Mouse (Mus musculus) hindbrain, embryonic 13.5 days (tissue): Measurements from ENCODE around the gene Kiss1. TPM values are rescaled to one million over a fixed set of nuclear protein-coding genes. Genes with fewer than 3 reads are reported as not detected.
A peak's percentile ranks its signal among the peaks of the same experiment; 100 is the strongest.

ENCODE experiments used
- ATAC-seq: fragments of 200-750 bp; cut with Nextera tagmentation; 2 replicates; pipeline ENCODE4 v1.8.0; 2017; ENCODE audit warnings: moderate TSS enrichment; ENCODE audit not compliant: low FRiP score
- H3K27ac ChIP-seq: fragments of 300-500 bp; sonication (generic); 2 replicates; pipeline ENCODE4 v1.5.1; 2015; ENCODE audit warnings: inconsistent platforms, mild to moderate bottlenecking, moderate library complexity
- H3K27me3 ChIP-seq: fragments of 300-500 bp; sonication (generic); 2 replicates; pipeline ENCODE4 v1.6.1; 2015; ENCODE audit warnings: mild to moderate bottlenecking, inconsistent platforms
- H3K36me3 ChIP-seq: fragments of 300-500 bp; sonication (generic); 2 replicates; pipeline ENCODE4 v1.6.1; 2015; ENCODE audit warnings: mild to moderate bottlenecking, inconsistent platforms
- H3K4me1 ChIP-seq: fragments of 300-500 bp; sonication (generic); replicated peaks from 2 replicates; pipeline ENCODE4 v1.6.1; 2015; ENCODE audit warnings: inconsistent platforms
- H3K4me2 ChIP-seq: fragments of 300-500 bp; sonication (generic); 2 replicates; pipeline ENCODE4 v1.6.1; 2015; ENCODE audit warnings: inconsistent platforms, mild to moderate bottlenecking, moderate library complexity
- H3K4me3 ChIP-seq: fragments of 300-500 bp; sonication (generic); 2 replicates; pipeline ENCODE4 v1.5.1; 2015; ENCODE audit warnings: mild to moderate bottlenecking, inconsistent platforms
- H3K9ac ChIP-seq: fragments of 300-500 bp; sonication (generic); 2 replicates; pipeline ENCODE4 v1.6.1; 2015; ENCODE audit warnings: mild to moderate bottlenecking, inconsistent platforms
- H3K9me3 ChIP-seq: fragments of 300-500 bp; sonication (generic); 2 replicates; pipeline ENCODE4 v1.6.1; 2016; ENCODE audit warnings: inconsistent platforms
- WGBS: fragments of 180-500 bp; shearing (Covaris S2); methylation state at CpG from one replicate; pipeline ENCODE4 v1.1.7; 2015; 5-methylcytosine and 5-hydroxymethylcytosine counted together
- polyA plus RNA-seq: library from polyadenylated mRNA; unstranded; fragments of >200 nt; fragmentation: Nextera tagmentation; extraction: Ambion mirVana; gene quantifications from 2 replicates; pipeline ENCODE4 v1.2.1, GENCODE M21; 2015

Gene Kiss1
- polyA plus RNA-seq, 1 experiment from 2014 or later, result 0.38 TPM

GRCm38 (mm10) chr1:133347693-133348520 lies 26.2 kb downstream of the Kiss1 start:
- Histone ChIP-seq H3K36me3 (no peaks in the 10 kb centered on the region), H3K4me2 (no peak overlapping the region), H3K9ac (no peak overlapping the region), H3K4me3 (no peak overlapping the region), H3K9me3 (no peaks in the 10 kb centered on the region), H3K27me3 (no peaks in the 10 kb centered on the region), H3K4me1 (peaks cover 10% of the 10 kb centered on the region), H3K27ac (no peak overlapping the region)
- no peak for ATAC-seq
- 77% methylated on average over 11 of the region's 11 CpGs for WGBS

DNA sequence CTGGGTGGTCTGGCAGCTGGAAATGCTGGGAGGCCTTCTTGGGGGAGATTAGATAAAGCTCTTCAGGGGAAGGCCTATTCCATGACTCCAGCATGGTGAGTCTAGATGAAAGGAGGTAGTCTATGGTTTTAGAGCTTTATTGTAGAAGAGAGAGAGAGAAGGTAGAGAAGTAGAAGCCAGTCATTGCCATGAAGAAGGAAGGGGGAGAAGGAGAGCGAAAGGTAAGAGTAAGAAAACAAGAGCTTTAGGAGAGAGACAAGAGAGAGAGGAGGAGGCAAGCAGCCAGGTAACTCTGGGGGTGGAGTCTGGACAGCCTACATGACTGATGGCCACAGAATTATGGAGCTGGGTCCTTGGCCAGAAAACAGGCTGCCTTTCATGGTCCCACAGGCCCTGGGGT lies 28.5 kb downstream of the Kiss1 start, which contains the start of gene Ren1:
Ren1 (plus strand) TSS at position 301 of the 400 bp plus-strand sequence.
- no peak within 1 kb of the TSS for H3K4me2 ChIP-seq
- no peak within 1 kb of the TSS for H3K4me3 ChIP-seq
- peaks cover 17% of the 10 kb centered on the region for H3K4me1 ChIP-seq
- 94% methylated on average over 1 of the region's 1 CpGs for WGBS
- H3K36me3 ChIP-seq, result no peaks in the 10 kb centered on the region
- H3K9ac ChIP-seq, result no peak within 1 kb of the TSS
- no peak within 1 kb of the TSS for H3K27ac ChIP-seq
- H3K27me3 ChIP-seq, result peaks cover 8% of the 10 kb centered on the region
- no peaks in the 10 kb centered on the region for H3K9me3 ChIP-seq
- ATAC-seq, result no peak

DNA sequence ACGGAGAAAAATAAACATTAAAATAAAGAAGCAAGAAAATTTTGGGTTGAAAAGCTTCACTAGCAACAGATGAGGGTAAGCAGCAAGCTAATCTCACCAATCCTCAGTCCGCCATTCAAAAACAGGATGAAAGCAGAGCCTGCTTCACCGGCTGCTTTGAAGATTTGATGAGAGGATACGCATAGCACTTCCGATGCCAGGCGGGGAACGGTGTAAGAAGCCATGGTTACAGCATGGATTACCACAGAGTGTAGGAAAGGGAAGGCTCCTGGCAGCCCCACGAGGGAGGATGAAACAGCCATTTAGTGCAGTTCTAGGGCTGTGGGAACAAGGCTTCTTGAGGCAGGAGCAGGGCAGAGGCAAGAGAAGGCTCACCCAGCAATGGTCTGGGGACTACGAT lies 30.1 kb downstream of the Kiss1 start:
- Histone ChIP-seq H3K9ac (no peak overlapping the region), H3K9me3 (no peaks in the 10 kb centered on the region), H3K4me3 (no peak overlapping the region), H3K27me3 (peaks cover 16% of the 10 kb centered on the region), H3K4me1 (peaks cover 20% of the 10 kb centered on the region), H3K4me2 (no peak overlapping the region), H3K36me3 (no peaks in the 10 kb centered on the region), H3K27ac (no peak overlapping the region)
- ATAC-seq, result no peak
- 67% methylated on average over 9 of the region's 9 CpGs for WGBS

DNA sequence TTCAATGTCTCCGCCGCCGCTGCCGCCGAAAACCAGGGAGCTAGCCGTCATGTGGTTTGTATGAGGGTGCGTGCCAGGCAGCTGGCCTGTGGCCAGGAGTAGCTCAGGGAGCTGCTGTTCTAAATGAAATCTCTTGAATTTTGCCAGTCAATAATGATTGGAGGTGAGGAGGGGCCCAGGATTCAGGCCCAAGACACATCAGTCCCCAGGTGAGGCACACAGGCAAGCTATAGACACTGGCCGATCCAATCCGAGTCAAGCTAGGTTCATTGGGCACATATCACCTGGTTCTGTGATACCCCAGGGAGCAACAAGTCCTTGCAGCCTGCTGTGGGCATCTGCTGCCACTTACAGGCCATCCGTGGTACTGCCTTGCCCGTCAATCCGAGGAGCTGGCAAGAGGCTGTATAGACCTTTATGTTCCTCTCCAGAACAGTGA lies 31.7 kb downstream of the Kiss1 start:
- peaks cover 21% of the 10 kb centered on the region for H3K4me1 ChIP-seq
- H3K4me3 ChIP-seq, result no peak overlapping the region
- no peaks in the 10 kb centered on the region for H3K9me3 ChIP-seq
- peak; percentile 26; the same call in 1 of the 2 replicates for ATAC-seq
- WGBS, result 39% methylated on average over 12 of the region's 12 CpGs
- H3K9ac ChIP-seq, result no peak overlapping the region
- H3K36me3 ChIP-seq, result no peaks in the 10 kb centered on the region
- no peak overlapping the region for H3K27ac ChIP-seq
- peak overlapping the region; percentile 10; the same call in 1 of the 2 replicates for H3K4me2 ChIP-seq
- H3K27me3 ChIP-seq, result peaks cover 25% of the 10 kb centered on the region

DNA sequence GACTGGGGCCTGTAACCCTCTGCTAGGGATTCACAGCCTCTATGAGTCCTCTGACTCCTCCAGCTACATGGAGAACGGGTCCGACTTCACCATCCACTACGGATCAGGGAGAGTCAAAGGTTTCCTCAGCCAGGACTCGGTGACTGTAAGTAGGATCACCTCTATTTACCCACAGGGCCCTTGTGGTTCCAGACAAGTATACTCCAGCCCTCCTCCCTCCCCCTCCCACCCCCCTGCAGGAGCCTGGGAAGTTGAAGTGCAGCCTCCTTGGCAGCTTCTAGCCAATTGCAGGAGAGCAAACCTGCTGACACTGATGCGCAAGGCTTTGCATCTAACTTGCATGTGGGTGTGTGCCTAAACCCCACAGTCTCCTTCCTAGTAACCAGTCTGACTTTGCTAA lies 33.8 kb downstream of the Kiss1 start:
- peaks cover 39% of the 10 kb centered on the region for H3K27me3 ChIP-seq
- WGBS, result 56% methylated on average over 5 of the region's 5 CpGs
- no peaks in the 10 kb centered on the region for H3K9me3 ChIP-seq
- no peak overlapping the region for H3K9ac ChIP-seq
- ATAC-seq, result no peak
- H3K4me2 ChIP-seq, result no peak overlapping the region
- H3K36me3 ChIP-seq, result no peaks in the 10 kb centered on the region
- H3K27ac ChIP-seq, result no peak overlapping the region
- no peak overlapping the region for H3K4me3 ChIP-seq
- H3K4me1 ChIP-seq, result peaks cover 14% of the 10 kb centered on the region

- ATAC-seq, result no peak
- Histone ChIP-seq H3K36me3 (no peaks in the 10 kb centered on the region), H3K9ac (no peak overlapping the region), H3K4me2 (no peak overlapping the region), H3K4me3 (no peak overlapping the region), H3K4me1 (peaks cover 11% of the 10 kb centered on the region), H3K27ac (no peak overlapping the region), H3K9me3 (no peaks in the 10 kb centered on the region), H3K27me3 (peaks cover 39% of the 10 kb centered on the region)
- WGBS, result 65% methylated on average over 15 of the region's 15 CpGs
These were observed 34.2 kb downstream of the Kiss1 start for GRCm38 (mm10) chr1:133355912-133356311.

GRCm38 (mm10) chr1:133356330-133356729 lies 34.7 kb downstream of the Kiss1 start:
- ATAC-seq, result no peak

GRCm38 (mm10) chr1:133361006-133361405 lies 39.3 kb downstream of the Kiss1 start:
- Histone ChIP-seq H3K4me3 (no peak overlapping the region), H3K27me3 (peaks cover 60% of the 10 kb centered on the region), H3K9me3 (no peaks in the 10 kb centered on the region), H3K4me1 (peaks cover 21% of the 10 kb centered on the region), H3K4me2 (no peak overlapping the region), H3K36me3 (no peaks in the 10 kb centered on the region), H3K27ac (no peak overlapping the region), H3K9ac (no peak overlapping the region)
- ATAC-seq, result no peak
- 89% methylated on average over 6 of the region's 6 CpGs for whole genome bisulfite sequencing

More at GRCm38 (mm10) chr1:133356330-133356729, 34.7 kb downstream of the Kiss1 start:
- H3K4me2 ChIP-seq, result no peak overlapping the region
- H3K27me3 ChIP-seq, result peaks cover 39% of the 10 kb centered on the region
- H3K9me3 ChIP-seq, result no peaks in the 10 kb centered on the region
- WGBS, result 68% methylated on average over 8 of the region's 8 CpGs
- H3K36me3 ChIP-seq, result no peaks in the 10 kb centered on the region
- no peak overlapping the region for H3K27ac ChIP-seq
- no peak overlapping the region for H3K9ac ChIP-seq
- peaks cover 11% of the 10 kb centered on the region for H3K4me1 ChIP-seq
- no peak overlapping the region for H3K4me3 ChIP-seq

DNA sequence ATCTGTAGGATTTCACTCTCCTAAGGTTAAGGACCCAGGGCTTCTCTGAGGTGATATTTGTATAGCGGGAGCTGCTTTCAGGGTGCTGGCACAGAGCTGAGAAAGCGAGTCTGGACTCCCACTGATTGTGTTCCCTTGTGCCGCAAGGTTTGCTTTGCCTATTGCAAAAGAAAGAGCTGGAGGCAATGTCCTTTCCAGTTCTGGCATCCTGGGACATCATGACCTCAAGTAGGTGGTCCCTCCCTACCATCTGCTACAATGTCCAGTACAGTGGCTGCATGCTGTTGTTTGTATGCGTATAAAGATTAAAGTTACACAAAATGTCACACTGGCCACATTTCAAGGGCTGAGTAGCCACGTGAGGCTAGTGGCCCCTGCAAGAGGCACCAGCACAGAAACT lies 40.4 kb downstream of the Kiss1 start:
- ATAC-seq, result no peak
- Histone ChIP-seq H3K27me3 (peaks cover 61% of the 10 kb centered on the region), H3K4me3 (no peak overlapping the region), H3K9ac (no peak overlapping the region), H3K27ac (no peak overlapping the region), H3K4me1 (peaks cover 21% of the 10 kb centered on the region), H3K4me2 (no peak overlapping the region), H3K36me3 (no peaks in the 10 kb centered on the region), H3K9me3 (no peaks in the 10 kb centered on the region)
- WGBS, result 91% methylated on average over 5 of the region's 5 CpGs

- Histone ChIP-seq H3K27me3 (peaks cover 54% of the 10 kb centered on the region), H3K9ac (peak within 1 kb of the TSS; percentile 76), H3K4me2 (peak within 1 kb of the TSS; percentile 91), H3K36me3 (no peaks in the 10 kb centered on the region), H3K4me1 (peaks cover 33% of the 10 kb centered on the region), H3K9me3 (no peaks in the 10 kb centered on the region), H3K27ac (peak within 1 kb of the TSS; percentile 64), H3K4me3 (peak within 1 kb of the TSS; percentile 67)
- ATAC-seq, result peak; percentile 74
- under 1% methylated on average over 51 of the region's 52 CpGs for WGBS
These were observed 41.8 kb downstream of the Kiss1 start, which contains the start of gene Etnk2 for GRCm38 (mm10) chr1:133363276-133364021. Etnk2 (plus strand) TSS chr1:133363572.

GRCm38 (mm10) chr1:133364022-133364630 lies 42.5 kb downstream of the Kiss1 start:
- no peaks in the 10 kb centered on the region for H3K36me3 ChIP-seq
- peak; percentile 8; the same call in 1 of the 2 replicates for ATAC-seq
- H3K9me3 ChIP-seq, result no peaks in the 10 kb centered on the region
- peak overlapping the region; percentile 91 for H3K4me2 ChIP-seq
- peaks cover 33% of the 10 kb centered on the region for H3K4me1 ChIP-seq
- peak overlapping the region; percentile 67 for H3K4me3 ChIP-seq
- H3K27me3 ChIP-seq, result peaks cover 47% of the 10 kb centered on the region
- peak overlapping the region; percentile 64; the same call in 1 of the 2 replicates for H3K27ac ChIP-seq
- H3K9ac ChIP-seq, result peak overlapping the region; percentile 76
- 3% methylated on average over 27 of the region's 27 CpGs for WGBS

- WGBS, result 41% methylated on average over 2 of the region's 2 CpGs
These were observed 43.2 kb downstream of the Kiss1 start for GRCm38 (mm10) chr1:133364890-133365289.

More at GRCm38 (mm10) chr1:133364890-133365289, 43.2 kb downstream of the Kiss1 start:
- Histone ChIP-seq H3K4me2 (no peak overlapping the region; the same call in 1 of the 2 replicates), H3K4me3 (no peak overlapping the region), H3K9ac (peak overlapping the region; percentile 76; the same call in 1 of the 2 replicates), H3K27me3 (peaks cover 40% of the 10 kb centered on the region), H3K9me3 (no peaks in the 10 kb centered on the region), H3K27ac (no peak overlapping the region), H3K4me1 (peaks cover 33% of the 10 kb centered on the region), H3K36me3 (no peaks in the 10 kb centered on the region)
- ATAC-seq, result no peak
